Mouse (Mus musculus) kidney, embryonic 15.5 days (tissue): ENCODE measurements around the gene Tmco1. TPM values are rescaled to one million over a fixed set of nuclear protein-coding genes. Genes with fewer than 3 reads are reported as not detected.

ENCODE experiments used
- ATAC-seq: fragments of 200-750 bp; cut with Nextera tagmentation; replicated peaks from 2 replicates; pipeline ENCODE4 v1.8.0; 2017; ENCODE audit warnings: moderate TSS enrichment; ENCODE audit not compliant: low FRiP score
- H3K27ac ChIP-seq: fragments of 300-500 bp; sonication (generic); 2 replicates; pipeline ENCODE4 v1.5.1; 2015; ENCODE audit warnings: mild to moderate bottlenecking, inconsistent platforms
- H3K27me3 ChIP-seq: fragments of 300-500 bp; sonication (generic); 2 replicates; pipeline ENCODE4 v1.6.1; 2015; ENCODE audit warnings: inconsistent platforms
- H3K36me3 ChIP-seq: fragments of 300-500 bp; sonication (generic); 2 replicates; pipeline ENCODE4 v1.6.1; 2015; ENCODE audit warnings: inconsistent platforms
- H3K4me1 ChIP-seq: fragments of 300-500 bp; sonication (generic); 2 replicates; pipeline ENCODE4 v1.6.1; 2015; ENCODE audit warnings: inconsistent platforms
- H3K4me2 ChIP-seq: fragments of 300-500 bp; sonication (generic); 2 replicates; pipeline ENCODE4 v1.6.1; 2015; ENCODE audit warnings: moderate library complexity, mild to moderate bottlenecking, inconsistent platforms
- H3K4me3 ChIP-seq: fragments of 300-500 bp; sonication (generic); replicated peaks from 2 replicates; pipeline ENCODE4 v1.5.1; 2015; ENCODE audit warnings: mild to moderate bottlenecking, inconsistent platforms
- H3K9ac ChIP-seq: fragments of 300-500 bp; sonication (generic); 2 replicates; pipeline ENCODE4 v1.6.1; 2015; ENCODE audit warnings: mild to moderate bottlenecking, inconsistent platforms
- H3K9me3 ChIP-seq: fragments of 300-500 bp; sonication (generic); replicated peaks from 2 replicates; pipeline ENCODE4 v1.6.1; 2016; ENCODE audit warnings: inconsistent platforms
- whole genome bisulfite sequencing: fragments of 180-500 bp; shearing (Covaris S2); methylation state at CpG from one replicate; pipeline ENCODE4 v1.1.7; 2015; ENCODE audit warnings: mixed read lengths; 5-methylcytosine and 5-hydroxymethylcytosine counted together
- polyA plus RNA-seq: library from polyadenylated mRNA; unstranded; fragments of >200 nt; fragmentation: Nextera tagmentation; extraction: Ambion mirVana; gene quantifications from 2 replicates; pipeline ENCODE4 v1.2.1, GENCODE M21; 2015

The Tmco1 gene
- polyA plus RNA-seq, 1 experiment from 2014 or later, result 98.1 TPM

DNA sequence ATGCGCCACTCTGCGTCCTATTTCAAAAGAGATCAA is 23.0 kb upstream of the Tmco1 start, which contains the start of gene Uck2:
Uck2 (minus strand) TSS at position 1 of the 36 bp plus-strand sequence.
- WGBS, result 0% methylated on average over 2 of the region's 2 CpGs
- peak within 1 kb of the TSS; percentile 98 for H3K27ac ChIP-seq

DNA sequence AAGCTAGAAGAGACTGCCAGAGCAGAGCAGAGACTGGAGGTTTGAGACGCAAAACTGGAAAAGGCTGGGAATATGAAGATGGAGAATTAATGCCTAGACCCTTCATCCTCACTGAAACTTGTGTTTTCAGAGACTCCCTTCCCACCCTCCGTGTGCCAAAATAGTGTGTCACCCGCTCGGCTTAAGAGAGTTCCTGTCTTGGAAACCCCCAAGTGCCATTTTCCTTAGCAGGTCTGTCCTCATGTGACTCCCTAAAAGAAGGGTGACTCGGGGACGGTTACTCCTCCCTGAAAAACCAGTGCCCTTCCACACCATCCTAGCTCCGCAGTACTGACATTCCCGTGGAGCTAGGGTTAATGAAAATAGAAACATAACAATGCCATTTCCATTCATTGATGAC is 22.8 kb upstream of the Tmco1 start:
- ATAC-seq, result no peak
- H3K4me2 ChIP-seq, result peak overlapping the region; percentile 84
- WGBS, result 2% methylated on average over 8 of the region's 8 CpGs
- peak overlapping the region; percentile 93 for H3K4me3 ChIP-seq
- H3K9ac ChIP-seq, result peak overlapping the region; percentile 78; the same call in 1 of the 2 replicates
- peak overlapping the region; percentile 98 for H3K27ac ChIP-seq
- peaks cover 42% of the 10 kb centered on the region for H3K4me1 ChIP-seq
- 0 out of 2 replicates have a peak, but pooled peaks cover 6% of the 10 kb centered on the region for H3K27me3 ChIP-seq
- no peaks in the 10 kb centered on the region for H3K9me3 ChIP-seq
- H3K36me3 ChIP-seq, result no peaks in the 10 kb centered on the region

More for the DNA sequence above, 23.0 kb upstream of the Tmco1 start, which contains the start of gene Uck2:
- Histone ChIP-seq H3K27me3 (0 out of 2 replicates have a peak, but pooled peaks cover 6% of the 10 kb centered on the region), H3K4me1 (peaks cover 42% of the 10 kb centered on the region), H3K4me2 (peak within 1 kb of the TSS; percentile 84), H3K9me3 (no peaks in the 10 kb centered on the region), H3K36me3 (no peaks in the 10 kb centered on the region), H3K9ac (peak within 1 kb of the TSS; percentile 78), H3K4me3 (peak within 1 kb of the TSS; percentile 93)
- ATAC-seq, result no peak

DNA sequence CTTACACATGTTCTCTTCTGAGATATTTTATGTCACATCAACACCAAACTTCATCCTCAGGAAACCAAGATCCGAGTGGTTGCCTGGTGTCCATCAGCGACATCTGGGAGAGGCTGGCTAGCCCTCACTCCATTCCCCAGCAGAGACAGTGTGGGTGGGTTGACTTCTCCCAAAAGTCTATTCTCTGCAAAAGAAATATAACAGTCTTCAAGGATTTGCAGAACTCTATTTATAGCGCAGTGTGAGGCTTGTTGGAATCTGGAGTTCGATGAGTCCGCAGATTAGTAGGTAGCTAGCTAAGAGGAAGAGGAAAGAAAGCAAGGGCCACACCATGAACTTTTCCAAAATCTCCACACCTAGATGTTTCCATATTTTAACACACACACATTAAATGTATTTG is 21.0 kb upstream of the Tmco1 start:
- H3K4me2 ChIP-seq, result no peak overlapping the region
- ATAC-seq, result no peak
- no peak overlapping the region for H3K4me3 ChIP-seq
- H3K4me1 ChIP-seq, result peaks cover 34% of the 10 kb centered on the region
- no peak overlapping the region for H3K9ac ChIP-seq
- no peak overlapping the region for H3K27ac ChIP-seq
- WGBS, result 83% methylated on average over 5 of the region's 5 CpGs
- H3K27me3 ChIP-seq, result 0 out of 2 replicates have a peak, but pooled peaks cover 6% of the 10 kb centered on the region
- no peaks in the 10 kb centered on the region for H3K9me3 ChIP-seq
- no peaks in the 10 kb centered on the region for H3K36me3 ChIP-seq

DNA sequence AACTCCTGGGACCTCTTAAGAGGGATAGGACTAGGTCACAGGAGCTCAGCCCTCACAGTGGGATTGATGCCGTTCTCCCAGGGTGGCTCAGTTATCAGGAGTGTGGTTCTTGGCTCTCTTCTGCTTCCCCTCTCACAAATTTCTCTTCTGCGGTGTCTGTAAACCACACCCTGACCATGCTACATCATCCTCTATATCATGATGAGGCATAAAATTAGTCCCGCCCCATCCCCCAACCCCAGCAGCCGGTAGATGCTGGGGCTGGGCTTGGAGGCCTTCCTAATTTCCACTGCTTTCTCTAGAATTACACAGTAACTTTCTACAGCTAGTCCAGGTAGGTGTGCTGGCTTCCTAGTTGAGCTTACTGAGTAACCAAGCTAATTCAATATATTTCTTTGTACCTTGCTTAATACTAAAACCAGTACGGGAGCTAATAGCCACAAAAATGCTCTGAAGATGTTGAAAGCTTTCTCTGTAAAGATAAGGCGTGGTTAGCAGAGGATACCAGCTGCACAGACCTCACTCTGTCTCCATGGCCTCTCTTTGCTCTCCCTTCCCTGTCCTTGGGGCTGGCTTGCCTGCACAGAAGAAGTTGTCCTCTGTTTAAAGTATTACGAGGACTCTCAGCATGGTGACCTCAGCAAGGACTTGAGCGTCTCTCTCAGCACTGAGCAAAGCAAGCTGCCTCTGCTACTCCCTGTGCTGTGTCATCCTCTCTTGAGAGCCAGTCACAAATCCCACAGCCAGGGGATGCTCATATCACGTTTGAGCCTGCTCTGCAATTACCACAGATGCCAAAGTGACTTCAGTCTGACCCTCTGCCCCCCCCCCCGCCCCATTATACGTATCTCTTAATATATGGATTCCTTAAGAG is 19.3 kb upstream of the Tmco1 start:
- WGBS, result 43% methylated on average over 11 of the region's 11 CpGs

DNA sequence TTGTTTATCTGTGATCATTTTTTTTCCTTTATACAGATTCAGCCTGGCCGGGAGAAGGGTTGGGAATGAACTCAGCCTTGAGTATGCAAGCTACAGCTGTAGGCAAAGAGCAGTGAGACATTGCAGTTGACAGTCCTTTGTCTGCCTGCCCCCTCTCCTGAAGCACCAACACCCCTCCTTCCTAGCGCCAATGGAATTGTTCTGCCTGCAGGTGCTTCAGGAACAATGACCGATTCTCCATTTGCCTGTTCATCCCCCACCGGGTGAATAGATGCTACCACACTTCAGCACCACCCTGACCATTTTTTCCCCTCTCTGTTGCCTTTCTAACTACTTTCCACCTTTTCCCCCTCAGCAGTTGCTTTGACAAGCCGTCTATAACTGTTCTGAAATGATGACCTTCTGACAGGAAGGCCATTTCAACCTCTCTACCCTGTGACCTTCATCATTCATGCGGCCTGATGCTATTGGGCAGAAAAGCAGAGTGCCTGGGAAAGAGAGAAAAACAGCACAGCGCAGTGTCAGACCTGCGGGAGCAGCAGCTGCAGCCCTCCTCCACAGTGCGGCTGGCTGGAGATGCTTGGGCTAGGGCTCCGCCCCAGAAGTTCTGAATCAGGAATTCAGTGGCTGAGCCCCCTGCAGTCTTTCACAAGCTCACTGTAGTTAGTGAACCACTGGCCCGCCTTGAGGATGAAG is 18.5 kb upstream of the Tmco1 start:
- WGBS, result 7% methylated on average over 11 of the region's 11 CpGs
- Histone ChIP-seq H3K9me3 (no peaks in the 10 kb centered on the region), H3K27me3 (0 out of 2 replicates have a peak, but pooled peaks cover 6% of the 10 kb centered on the region), H3K4me3 (no peak overlapping the region), H3K4me1 (peaks cover 29% of the 10 kb centered on the region), H3K36me3 (no peaks in the 10 kb centered on the region), H3K4me2 (no peak overlapping the region), H3K27ac (no peak overlapping the region), H3K9ac (no peak overlapping the region)
- ATAC-seq, result peak; percentile 46

More for the DNA sequence above, 19.3 kb upstream of the Tmco1 start:
- Histone ChIP-seq H3K27me3 (0 out of 2 replicates have a peak, but pooled peaks cover 6% of the 10 kb centered on the region), H3K9me3 (no peaks in the 10 kb centered on the region), H3K4me2 (no peak overlapping the region), H3K4me3 (no peak overlapping the region), H3K9ac (no peak overlapping the region), H3K27ac (no peak overlapping the region), H3K36me3 (no peaks in the 10 kb centered on the region), H3K4me1 (peaks cover 29% of the 10 kb centered on the region)
- ATAC-seq, result no peak

DNA sequence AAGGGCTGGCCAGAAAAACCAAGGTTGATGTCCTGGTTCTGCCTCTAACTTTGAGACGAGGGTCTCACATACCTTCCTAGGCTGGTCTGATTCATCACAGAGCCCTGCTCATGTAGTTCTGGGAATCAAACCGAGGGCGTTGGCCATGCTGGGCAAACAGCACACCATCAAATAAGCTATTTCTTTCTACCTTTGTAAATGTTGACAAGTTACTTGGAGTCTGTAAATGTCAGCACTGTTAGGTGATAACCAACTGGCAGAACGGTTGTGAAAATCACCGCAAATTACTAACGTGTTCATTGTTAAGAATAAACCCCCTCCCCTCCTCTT is 17.9 kb upstream of the Tmco1 start:
- ATAC-seq, result no peak
- no peaks in the 10 kb centered on the region for H3K36me3 ChIP-seq
- no peak overlapping the region for H3K9ac ChIP-seq
- H3K9me3 ChIP-seq, result no peaks in the 10 kb centered on the region
- H3K4me2 ChIP-seq, result no peak overlapping the region
- H3K4me1 ChIP-seq, result peaks cover 26% of the 10 kb centered on the region
- WGBS, result 33% methylated on average over 6 of the region's 6 CpGs
- no peak overlapping the region for H3K27ac ChIP-seq
- 0 out of 2 replicates have a peak, but pooled peaks cover 6% of the 10 kb centered on the region for H3K27me3 ChIP-seq
- no peak overlapping the region for H3K4me3 ChIP-seq

DNA sequence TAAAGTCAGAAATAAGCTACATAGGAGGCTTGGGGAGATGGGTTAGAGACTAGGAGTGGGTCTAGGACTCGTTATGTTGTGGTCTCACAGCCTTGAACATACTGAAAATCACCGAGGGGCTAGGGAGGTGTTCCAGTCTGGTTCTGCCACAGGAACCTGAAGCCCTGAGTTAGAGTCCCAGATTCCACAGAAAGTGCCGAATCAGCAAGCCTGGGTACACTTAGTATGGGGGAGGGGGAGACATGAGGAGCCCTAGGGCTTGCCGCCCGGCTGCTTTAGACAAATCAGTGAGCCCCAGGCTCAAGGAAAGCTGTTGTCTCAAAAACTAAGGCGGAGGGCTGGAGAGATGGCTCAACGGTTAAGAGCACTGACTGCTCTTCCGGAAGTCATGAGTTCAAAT is 16.6 kb upstream of the Tmco1 start:
- Histone ChIP-seq H3K27me3 (0 out of 2 replicates have a peak, but pooled peaks cover 6% of the 10 kb centered on the region), H3K9me3 (no peaks in the 10 kb centered on the region), H3K27ac (no peak overlapping the region), H3K4me3 (no peak overlapping the region), H3K4me2 (no peak overlapping the region), H3K9ac (no peak overlapping the region), H3K36me3 (no peaks in the 10 kb centered on the region), H3K4me1 (peaks cover 24% of the 10 kb centered on the region)
- 75% methylated on average over 8 of the region's 8 CpGs for WGBS
- ATAC-seq, result no peak

DNA sequence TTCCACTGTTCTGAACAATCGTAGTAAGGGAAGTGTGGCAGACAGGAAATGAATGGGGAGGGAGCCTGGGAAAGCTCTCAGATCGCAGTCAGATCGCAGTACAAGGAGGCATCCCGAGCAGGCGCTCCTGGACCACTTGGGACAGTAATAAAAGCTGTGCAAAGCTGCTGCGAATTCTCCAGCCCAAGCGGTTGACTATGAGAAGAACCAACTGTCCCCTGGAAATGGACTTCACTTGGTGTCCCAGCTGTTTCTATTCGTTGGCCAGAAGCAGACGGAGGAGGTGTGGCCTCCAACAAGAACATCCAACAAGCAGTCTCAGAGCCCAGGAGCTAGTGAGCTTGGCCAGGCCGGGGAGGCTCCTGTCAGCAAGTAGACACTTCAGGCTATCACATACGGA is 15.7 kb upstream of the Tmco1 start:
- Histone ChIP-seq H3K9me3 (no peaks in the 10 kb centered on the region), H3K27ac (peak overlapping the region; percentile 58), H3K4me3 (no peak overlapping the region), H3K36me3 (no peaks in the 10 kb centered on the region), H3K4me1 (peaks cover 24% of the 10 kb centered on the region), H3K27me3 (0 out of 2 replicates have a peak, but pooled peaks cover 6% of the 10 kb centered on the region), H3K4me2 (peak overlapping the region; percentile 24), H3K9ac (no peak overlapping the region)
- peak; percentile 64 for ATAC-seq
- WGBS, result 11% methylated on average over 11 of the region's 11 CpGs

DNA sequence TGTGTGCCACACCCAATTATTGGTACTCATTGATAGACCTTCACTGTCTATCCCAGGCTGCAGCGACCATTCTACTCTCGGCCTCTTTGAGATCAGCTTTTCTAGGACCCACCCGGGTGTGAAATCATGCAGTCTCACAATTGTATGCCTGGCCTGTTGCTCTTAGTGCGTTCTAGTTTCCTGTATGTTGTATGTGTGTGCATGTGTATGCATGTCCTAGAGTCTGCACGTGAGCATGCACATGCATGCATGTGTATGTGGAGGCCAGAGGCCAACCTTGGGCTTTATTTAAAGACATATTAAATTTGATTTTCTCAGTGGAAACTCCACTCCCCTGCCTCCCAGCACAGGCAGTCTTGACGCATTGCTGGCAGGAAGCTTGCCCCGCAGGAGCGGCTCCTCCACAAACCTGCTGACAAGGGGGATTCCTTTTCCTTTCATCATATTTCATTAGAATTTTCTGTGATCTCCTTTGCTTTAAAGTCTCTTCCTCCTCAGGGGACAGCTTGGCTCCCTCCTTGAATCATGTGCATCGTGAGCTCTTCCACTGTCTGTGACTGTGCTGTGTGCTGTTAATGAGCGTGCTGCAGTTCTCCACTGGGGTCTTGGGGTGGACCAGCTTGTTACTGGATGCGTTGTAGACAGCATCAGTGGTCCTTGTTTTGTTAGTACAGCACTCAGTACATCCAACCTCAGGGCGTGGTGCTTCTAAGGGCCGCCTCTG is 12.3 kb upstream of the Tmco1 start:
- Histone ChIP-seq H3K27me3 (no peaks in the 10 kb centered on the region), H3K36me3 (no peaks in the 10 kb centered on the region), H3K9ac (no peak overlapping the region), H3K9me3 (no peaks in the 10 kb centered on the region), H3K27ac (no peak overlapping the region), H3K4me2 (no peak overlapping the region), H3K4me1 (peaks cover 13% of the 10 kb centered on the region), H3K4me3 (no peak overlapping the region)
- WGBS, result 51% methylated on average over 13 of the region's 13 CpGs
- no peak for ATAC-seq

DNA sequence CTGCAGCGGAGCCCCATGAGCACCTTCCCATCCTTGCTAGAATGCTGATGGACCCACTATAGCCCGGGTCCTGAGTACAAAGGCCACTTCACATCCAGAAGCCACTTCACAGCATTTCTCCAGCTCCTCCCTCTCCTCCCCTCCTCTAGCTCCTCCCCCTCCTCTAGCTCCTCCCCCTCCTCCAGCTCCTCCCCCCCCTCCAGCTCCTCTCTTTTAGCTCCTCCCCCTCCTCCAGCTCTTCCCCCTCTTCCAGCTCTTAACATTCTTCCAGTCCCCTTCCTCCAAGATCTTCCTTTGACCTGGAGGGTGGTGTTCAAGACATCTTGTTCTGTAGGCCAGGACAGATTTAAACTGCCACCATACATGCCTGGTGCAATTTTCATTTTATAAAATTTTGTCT is 8.1 kb upstream of the Tmco1 start:
- Histone ChIP-seq H3K36me3 (no peaks in the 10 kb centered on the region), H3K4me1 (peaks cover 5% of the 10 kb centered on the region; the same call in 1 of the 2 replicates), H3K4me2 (no peak overlapping the region), H3K27me3 (no peaks in the 10 kb centered on the region), H3K27ac (no peak overlapping the region), H3K9me3 (no peaks in the 10 kb centered on the region), H3K9ac (no peak overlapping the region), H3K4me3 (no peak overlapping the region)
- no peak for ATAC-seq
- 73% methylated on average over 2 of the region's 2 CpGs for WGBS

DNA sequence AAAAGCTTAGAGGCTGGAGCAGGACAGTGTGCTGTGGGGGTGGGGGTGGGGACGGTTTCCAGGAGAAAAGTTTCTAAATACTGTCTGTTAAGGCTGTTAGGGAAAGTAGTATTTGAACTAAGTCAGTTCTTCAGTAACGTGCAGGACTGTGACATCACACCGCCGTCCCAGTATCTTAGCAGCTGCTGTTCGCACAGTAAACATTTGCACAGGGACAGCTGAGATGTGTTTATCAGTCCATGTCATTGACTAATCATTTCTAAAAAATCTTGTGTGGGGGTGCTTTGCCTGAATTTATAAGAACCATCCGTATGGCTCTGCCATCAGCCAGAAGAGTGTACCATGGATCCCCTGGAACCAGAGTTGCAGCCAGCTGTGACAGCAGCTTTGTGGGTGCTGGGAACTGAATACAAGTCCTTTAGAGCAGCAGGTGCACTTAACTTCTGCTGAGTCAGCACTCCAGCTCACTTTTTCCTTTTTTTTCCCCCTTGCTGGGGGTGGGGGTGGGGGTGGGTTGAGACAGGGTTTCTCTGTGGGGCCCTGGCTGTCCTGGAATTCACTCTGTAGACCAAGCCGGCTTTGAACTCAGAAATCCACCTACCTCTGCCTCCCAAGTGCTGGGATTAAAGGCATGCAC is 2.6 kb upstream of the Tmco1 start:
- Histone ChIP-seq H3K4me2 (no peak overlapping the region), H3K27ac (no peak overlapping the region), H3K27me3 (no peaks in the 10 kb centered on the region), H3K9me3 (no peaks in the 10 kb centered on the region), H3K9ac (no peak overlapping the region), H3K4me3 (no peak overlapping the region), H3K36me3 (no peaks in the 10 kb centered on the region), H3K4me1 (peaks cover 8% of the 10 kb centered on the region; the same call in 1 of the 2 replicates)
- 76% methylated on average over 7 of the region's 7 CpGs for WGBS
- no peak for ATAC-seq
